Mouse (Mus musculus): ENCODE data around the gene Psmb1. TPM values are rescaled to one million over a fixed set of nuclear protein-coding genes. Genes with fewer than 3 reads are reported as not detected.
"Not testable (repeated sequence)": the region's sequence is repeated elsewhere in the genome, so short reads cannot be mapped to it uniquely, and the experiment has no call there.

The Psmb1 gene
- 100 to 1,000 TPM; 135 to 138 TPM for total RNA-seq (2021)

DNA sequence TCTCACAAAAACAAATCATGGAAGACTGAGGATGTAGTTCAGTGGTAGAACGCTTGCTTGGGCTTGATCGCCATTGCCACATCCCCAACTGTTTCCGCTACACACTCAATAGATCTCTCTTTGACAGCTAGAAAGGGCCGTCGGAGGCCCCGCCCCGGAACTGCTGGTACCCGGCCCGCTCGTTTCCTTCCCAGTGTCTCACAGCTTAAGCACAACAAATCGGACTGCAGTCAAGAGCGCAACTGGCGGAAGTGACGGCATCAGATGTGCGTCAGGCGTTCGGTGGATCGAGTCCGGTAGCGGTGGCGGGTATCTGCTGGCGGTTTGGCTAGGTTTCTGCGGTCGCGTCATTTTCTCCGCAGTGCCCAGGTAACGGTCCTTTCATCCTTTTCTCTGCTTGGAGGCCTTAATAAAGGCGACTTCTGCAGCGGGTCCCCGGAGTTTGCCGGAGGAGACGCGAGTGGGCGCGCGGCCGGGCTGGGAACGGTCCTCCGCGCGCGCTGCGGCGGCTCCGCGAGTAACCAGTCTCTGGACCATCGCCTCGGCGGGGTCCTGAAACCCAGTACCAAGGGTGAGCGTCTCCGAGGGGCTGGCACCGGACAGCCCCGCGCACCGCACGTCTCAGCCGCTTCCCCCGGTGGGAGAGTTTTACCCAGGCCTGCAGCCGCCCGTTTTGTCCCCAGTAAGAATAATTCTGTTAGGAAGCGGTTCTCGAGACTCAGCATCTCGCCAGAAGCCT, at the start of gene Psmb1, which contains the start of gene Tbp:
Gene Psmb1, minus strand, starts transcription at position 96 of the 739 bp plus-strand sequence.
Gene Tbp, plus strand, starts transcription at position 233 of the 739 bp plus-strand sequence.
- intact Hi-C loops (cut with DNase I), result loop anchor here (10.0 kb wide), 1 partner anchor 245 kb away; no protein-coding TSS in a partner anchor
- DNase-seq, result peak; percentile 97

DNA sequence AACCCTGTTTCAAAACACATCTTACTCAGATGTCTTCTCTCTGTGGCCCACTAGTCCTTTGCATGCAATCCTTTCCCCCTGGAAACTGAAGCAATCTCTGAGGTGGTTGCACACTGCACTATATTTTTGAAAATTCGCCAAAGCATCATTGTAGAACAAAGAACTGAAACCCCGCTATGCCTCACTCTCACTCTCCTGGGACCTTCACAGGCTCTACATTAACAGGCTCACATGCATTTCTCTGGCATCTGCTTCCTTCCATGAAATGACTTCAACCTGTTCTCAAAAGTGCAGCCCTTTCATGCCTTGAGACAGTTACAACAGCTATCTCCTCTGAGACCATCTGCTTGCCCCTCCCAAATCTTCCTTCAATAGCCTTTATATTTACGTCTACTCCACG, 46.9 kb upstream of the Psmb1 start:
- intact Hi-C loops (cut with DNase I), result no loop called here
- no peak for DNase-seq

DNA sequence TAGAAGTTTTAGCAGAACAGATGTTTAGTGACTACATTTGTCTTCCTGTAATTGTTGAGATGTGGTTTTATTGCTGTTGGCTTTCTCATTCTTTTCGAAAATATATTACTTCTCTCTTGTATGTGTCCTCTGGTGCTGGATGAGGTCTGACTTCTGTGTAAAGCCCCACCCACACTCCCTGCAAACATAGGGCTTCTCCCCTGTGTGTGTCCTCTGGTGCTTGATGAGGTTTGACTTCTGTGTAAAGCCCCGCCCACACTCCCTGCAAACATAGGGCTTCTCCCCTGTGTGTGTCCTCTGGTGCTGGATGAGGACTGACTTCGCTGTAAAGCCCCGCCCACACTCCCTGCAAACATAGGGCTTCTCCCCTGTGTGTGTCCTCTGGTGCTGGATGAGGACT, 44.3 kb upstream of the Psmb1 start:
- intact Hi-C loops (cut with DNase I); DNase-seq: not testable (repeated sequence)

DNA sequence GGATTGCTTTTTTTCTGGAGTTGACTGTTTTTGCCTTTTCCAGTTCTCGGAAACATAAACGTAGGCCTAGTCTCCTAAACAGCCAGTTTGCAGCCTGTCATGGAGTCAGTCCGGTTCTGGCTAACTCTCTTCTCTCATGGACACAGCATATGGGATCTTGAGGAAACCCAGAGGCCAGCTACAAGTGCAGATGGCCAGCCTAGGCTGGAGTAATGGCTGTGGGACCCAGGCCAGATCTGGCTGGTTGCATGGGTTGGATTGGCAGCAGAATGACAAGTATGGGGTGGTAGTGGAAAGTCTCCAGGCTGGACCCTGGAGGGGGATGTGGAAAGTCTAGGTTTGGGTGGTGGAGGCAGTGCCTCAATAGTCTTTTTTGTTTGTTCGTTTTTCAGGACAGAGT, 40.8 kb upstream of the Psmb1 start:
- DNase-seq, result peak; percentile 34
- intact Hi-C loops (cut with DNase I), result no loop called here

DNA sequence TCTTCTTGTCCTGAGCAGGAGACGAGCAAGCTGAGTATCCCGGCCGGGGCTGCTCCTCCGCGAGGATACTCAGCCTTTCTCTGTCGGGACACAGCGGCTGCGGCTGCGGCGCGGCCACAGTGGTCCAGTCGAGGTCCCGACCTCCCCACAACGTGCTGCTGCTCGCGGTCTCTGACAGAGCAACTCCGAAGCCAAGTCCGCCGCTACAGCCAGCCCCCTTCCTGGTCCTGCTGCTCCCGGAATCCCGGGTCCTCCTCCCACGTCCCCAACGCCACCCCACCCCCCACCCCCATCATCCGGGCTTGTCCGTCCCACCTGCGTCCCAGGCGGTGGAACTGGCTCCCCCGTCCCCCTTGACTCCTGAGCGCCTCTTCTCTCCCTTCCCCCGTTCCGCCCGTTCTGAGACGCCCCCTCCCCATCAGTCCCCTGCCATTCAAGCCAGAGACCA, 36.9 kb upstream of the Psmb1 start:
- intact Hi-C loops (cut with DNase I), result no loop called here
- peak; percentile 29 for DNase-seq

DNA sequence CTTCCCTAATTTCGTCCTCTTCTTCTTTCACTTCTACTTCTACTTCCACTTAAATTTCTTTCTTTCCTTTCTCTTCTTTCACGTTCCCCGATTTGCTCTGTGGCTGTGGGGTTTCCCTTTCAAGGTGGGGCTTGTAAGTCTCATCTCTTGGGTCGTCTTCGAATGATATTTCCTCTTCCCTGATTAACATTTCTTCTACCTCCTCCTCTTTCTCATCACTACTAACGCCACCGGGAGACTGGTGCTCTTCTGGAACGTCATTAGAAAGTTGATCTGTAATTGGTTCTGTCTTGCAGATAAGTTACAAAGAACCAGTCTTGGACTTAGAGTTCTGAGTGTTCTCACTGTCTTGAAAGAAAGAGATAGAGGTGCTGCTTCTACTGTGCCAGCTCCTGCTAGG, 36.4 kb upstream of the Psmb1 start:
- intact Hi-C loops (cut with DNase I), result no loop called here
- no peak for DNase-seq

DNA sequence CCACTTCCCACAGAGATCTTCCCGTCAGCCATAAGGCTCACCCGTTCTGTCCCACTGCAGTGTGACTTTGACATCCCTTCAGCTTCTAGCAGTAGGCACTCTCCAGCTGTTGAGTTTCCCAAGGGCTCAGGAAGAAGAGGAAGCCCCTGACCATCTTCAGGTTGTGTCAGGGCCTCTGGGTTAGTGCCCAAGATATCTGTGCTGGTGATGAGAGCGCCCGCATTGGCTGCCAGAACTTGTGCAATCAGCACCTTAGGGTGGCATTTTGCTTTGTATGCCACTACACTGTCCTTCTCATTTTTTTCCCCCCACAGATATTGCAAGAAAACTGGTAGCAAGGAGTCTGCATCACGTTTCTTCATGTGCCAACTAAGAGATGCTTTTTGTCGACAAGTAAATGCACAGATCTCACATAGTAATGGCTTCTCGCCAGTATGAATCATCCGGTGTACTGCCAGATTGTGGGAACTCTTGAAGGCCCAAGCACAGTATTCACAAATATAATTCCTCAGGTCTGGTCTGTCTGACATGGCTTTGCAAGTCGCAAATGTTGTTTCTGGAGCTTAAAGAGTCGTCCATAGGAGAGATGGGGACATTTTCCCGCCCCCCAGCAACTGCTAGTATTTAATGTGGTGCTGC, 35.7 kb upstream of the Psmb1 start:
- intact Hi-C loops (cut with DNase I), result no loop called here
- DNase-seq, result no peak

DNA sequence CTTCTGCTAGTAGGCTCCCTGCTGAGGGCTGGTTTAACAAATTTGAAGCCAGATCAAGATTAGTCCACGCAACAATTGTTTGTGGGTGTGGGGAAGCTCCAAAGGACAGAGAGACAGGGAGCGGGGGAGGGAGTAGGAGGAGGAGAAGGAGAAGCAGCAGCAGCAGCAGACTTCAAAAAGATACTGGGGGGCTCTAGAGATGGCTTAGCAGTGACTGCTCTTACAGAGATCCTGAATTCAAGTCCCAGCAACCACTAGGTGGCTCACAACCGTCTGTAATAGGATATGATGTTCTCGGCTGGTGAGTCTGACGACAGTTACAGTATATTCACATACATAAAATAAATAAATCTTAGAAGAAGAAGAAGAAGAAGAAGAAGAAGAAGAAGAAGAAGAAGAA, 30.6 kb upstream of the Psmb1 start:
- DNase-seq, result peak; percentile 31
- intact Hi-C loops (cut with DNase I), result no loop called here

DNA sequence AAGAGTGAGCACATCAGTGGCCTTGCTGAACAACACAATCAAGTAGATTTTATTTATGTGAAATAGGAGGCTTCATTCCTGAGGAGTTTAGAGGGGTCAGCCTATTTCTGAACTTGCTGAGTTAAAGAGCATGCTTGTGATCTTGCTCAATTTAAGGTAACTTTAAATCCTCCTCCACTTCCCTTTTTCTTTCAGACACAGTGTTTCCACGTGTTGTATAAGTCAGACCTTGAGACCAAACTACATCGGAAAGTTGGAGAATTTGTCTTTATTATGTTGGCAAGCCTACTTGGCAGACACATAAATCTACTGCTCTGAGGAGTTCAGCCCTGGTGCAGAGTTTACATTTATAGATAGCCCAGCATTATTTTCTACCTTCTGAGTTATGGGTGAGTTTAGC, 29.3 kb upstream of the Psmb1 start:
- intact Hi-C loops (cut with DNase I), result loop anchor here (5.0 to 10.0 kb wide), 2 partner anchors 203 to 226 kb away; no protein-coding TSS in a partner anchor
- DNase-seq, result no peak

DNA sequence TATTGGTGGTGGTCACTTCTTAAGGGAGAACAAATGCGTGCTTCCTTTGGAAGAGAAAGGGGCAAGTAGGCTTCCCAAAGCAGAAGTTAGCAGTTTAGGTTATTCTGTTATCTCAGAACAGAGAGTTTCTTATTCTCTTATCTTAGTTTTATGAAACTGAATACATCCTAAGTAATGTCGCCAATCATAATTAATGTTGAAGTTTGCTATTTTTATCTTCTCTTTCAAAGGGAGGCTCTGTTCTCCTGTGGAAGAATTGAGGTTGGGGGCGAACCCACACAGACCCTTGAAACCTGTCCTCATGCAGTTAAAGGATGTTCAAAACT, 28.2 kb upstream of the Psmb1 start:
- DNase-seq, result no peak

DNA sequence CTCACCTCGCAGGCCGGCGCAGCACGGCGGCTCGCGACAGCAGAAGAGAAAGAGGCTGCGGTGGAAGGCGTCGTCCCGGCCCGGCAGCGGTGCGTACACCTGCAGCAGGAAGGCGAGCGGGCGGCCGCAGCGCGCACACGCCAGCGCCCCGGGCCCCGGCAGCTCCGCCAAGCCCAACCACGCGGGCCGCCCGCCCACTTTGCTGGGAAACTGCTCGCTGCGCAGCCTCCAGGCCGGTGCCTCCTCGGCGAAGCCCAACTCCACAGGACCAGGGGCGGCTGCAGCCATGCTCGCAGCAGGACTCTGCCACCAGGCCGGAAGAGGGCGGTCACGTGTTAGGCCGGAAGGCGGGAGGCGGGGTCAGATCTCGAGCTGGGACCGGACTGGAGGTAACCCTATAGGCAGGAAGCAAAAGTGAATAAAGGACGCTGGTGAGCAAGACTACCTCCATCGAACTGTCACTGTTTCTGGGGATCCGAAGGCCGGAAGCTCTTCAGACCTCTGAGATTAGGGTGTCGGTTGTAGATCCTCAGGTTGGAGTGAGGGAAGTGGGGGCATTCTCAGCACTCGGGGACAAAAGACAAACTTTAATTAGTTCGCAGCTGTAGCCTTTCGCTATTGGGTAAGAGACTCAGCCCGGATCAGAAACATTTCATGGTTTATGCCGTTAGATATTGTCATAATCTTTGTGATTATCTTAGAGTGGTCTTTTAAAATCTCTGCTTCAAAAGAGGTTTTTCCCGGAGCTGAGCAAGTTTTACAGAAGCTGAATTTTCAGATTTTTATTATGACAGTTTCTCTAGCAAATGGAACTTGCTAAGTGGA, 27.6 kb upstream of the Psmb1 start, which contains the start of gene Pdcd2:
Gene Pdcd2, minus strand, starts transcription at position 316 of the 825 bp plus-strand sequence.
- DNase-seq, result peak; percentile 95
- intact Hi-C loops (cut with DNase I), result loop anchor here (5.0 to 10.0 kb wide), 2 partner anchors 205 to 228 kb away; no protein-coding TSS in a partner anchor

More for the DNA sequence above, 28.2 kb upstream of the Psmb1 start:
- intact Hi-C loops (cut with DNase I), result loop anchor here (5.0 to 10.0 kb wide), 2 partner anchors 205 to 227 kb away; no protein-coding TSS in a partner anchor

DNA sequence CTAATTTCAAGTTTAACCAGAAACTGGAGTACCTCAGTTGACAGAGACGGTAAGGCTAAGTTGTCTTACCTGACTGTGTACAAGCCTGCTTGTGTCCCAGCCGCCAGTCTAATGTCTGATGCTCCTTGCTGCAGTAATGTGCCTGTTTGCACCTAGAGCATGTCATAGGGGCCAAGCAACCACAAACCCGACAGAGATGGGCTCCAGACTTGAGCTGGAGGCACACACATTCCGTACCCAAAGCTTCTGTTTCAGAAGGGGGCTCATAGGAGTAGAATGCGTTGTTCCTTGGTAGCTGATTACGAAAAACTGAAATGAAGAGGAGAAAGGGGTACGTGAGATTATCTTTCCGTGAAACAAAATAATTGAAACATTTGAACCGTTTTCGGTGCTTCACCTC, 26.8 kb upstream of the Psmb1 start:
- no peak for DNase-seq
- intact Hi-C loops (cut with DNase I), result loop anchor here (5.0 to 10.0 kb wide), 2 partner anchors 206 to 228 kb away; no protein-coding TSS in a partner anchor

DNA sequence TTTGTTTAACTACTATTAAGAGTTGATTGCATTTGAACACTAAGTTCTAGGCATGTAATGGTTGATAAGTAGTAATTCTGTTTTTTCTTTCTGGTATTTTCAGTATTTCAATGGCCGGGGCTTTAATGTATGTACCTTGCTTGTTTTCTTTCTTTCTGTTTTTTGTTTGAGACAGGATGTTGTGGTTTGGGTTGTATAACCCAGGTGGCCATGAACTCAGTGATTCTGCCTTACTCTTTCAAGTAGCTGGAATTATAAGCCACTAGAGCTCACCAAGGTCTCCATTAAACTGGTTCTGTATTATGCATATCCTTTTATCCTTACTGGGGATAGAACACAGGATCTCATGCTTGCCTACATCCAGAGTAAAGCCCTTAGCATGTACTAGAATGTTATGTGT, 19.2 kb upstream of the Psmb1 start:
- intact Hi-C loops (cut with DNase I), result no loop called here
- DNase-seq, result no peak

DNA sequence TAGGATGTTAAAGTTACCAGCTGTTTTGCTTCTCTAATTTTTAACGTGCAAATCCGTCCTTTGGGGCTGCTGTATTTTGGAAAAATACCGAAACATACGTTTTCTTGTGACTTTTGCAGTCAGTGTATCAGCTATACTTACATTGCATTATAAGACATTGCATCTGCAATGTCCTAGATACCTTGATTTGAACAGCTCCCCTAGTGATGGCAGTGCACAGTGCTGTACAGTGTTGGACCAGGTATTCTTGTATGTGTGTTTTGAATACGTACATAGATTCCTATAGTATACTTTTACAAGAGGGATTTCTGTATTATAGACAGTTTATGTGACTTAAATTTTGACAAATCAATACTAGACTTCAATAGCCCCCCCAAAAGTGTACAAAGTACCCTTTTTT, 18.6 kb upstream of the Psmb1 start:
- DNase-seq, result no peak
- intact Hi-C loops (cut with DNase I), result no loop called here

DNA sequence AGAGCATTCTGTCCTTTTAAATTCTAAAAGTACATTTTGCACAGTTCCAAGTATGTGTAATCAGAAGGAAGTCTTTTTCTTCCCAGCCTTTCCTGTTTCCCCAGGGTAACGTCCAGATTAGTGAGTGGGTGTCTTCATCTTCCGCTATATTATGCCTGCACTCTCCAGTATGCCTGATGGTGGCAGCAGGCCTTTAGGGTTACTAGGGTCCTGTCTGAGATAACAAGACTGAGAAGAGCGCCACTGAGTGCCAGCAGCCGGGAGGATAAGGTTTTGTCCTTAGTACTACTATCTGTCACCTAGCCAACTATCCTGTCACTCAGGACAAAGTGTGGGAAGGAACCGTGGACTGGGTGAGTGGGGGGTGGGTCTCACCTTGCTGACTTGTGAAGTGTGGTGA, 18.2 kb upstream of the Psmb1 start:
- DNase-seq, result no peak
- intact Hi-C loops (cut with DNase I), result no loop called here

DNA sequence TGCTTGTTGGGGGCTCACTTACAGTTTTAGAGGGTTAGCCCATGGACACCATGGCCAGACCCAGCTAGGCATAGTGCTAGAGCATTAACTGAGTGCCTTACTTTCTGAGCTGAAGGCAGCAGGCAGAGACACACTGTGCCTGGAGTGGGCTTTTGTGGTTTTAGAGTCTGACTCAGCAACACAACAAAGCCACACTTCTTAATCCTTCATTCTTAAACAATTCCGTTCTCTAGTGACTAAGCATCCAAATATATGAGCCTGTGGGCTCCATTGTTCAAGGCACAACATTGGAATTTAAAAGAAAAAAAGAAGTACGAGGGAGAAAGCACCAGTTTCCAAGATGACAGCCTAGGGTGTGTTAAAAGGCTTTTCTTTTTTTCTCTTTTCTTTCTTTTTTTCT, 11.1 kb upstream of the Psmb1 start:
- no peak for DNase-seq

DNA sequence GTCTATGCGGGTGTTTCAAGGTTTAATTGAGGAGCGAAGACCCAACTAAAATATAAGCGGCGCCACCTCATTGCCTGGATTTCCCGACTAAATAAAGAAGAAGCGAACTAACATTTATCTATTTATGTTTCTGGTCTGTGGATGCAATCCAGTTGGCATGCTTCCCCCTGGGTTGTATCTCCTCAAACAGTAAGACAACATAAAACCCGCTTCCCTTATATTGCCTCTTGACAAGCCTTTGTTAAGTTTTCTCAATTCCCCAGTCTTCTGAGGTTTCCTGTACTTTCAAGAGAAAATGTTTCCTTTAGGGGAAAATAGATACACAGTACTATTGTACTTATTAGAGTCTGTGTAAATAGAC, 818 bp downstream of the Psmb1 start:
- no peak for DNase-seq
- intact Hi-C loops (cut with DNase I), result no loop called here

More for the DNA sequence above, 11.1 kb upstream of the Psmb1 start:
- intact Hi-C loops (cut with DNase I), result no loop called here

DNA sequence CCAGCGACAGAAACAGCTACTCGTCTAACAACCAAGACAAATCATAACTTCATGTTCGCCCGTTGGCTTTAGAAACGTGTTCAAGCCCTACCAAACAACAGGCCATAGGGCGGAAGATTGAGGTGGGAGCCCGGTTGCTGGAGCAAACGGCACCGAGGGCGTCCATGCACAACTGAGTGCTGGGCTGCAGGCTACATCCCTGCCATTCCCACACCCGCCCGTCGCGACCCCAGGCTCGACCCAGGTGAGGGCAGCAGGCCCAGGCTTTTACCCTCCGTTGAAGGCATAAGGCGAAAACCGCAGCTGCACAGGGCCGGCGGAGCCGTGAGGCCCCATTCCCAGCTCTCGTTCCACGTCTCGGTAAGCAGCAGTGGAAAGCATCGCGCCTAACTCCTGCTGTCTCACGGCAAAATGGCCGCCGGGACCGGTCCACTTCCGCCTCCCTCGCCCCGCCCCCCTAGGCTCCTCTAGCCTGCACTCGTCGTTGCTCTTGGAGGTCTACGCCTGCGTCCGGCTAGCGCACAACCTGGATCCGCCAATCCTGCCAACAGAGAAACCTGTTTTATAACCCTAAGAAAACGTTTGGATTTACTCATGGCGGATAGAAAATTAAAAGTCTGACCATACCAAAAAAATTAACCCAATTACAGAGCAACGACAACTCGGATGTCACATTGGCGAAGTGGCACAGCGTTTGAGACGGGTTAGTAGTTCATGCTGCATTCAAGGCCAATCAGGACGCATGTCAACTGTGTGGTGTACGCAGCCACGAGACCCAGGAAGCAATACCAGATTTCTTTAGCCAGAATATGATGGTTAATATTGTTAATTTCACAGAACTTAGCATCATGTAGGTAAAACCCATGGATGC, 1.4 kb downstream of the Psmb1 start:
- intact Hi-C loops (cut with DNase I), result no loop called here

DNA sequence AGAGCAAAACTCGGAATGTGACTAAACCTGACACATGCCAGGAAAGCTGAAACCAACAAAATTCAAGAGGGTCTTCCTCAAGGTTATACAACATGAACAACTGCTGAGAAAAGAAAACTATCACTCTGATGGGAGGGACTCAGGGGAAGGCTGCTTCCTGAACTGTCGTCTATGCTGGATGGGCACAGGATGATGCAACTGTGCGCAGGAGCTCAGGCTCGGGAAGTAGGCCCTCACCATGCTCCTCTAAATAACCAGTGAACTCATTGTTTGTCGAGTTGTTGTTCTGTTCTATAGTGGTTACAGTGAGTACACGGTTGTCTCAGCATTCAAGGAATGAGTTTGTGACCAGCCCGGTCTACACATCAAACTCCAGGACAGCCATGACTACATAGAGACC, 9.0 kb downstream of the Psmb1 start:
- intact Hi-C loops (cut with DNase I), result no loop called here
- no peak for DNase-seq

More for the DNA sequence above, 1.4 kb downstream of the Psmb1 start:
- DNase-seq, result peak; percentile 96

DNA sequence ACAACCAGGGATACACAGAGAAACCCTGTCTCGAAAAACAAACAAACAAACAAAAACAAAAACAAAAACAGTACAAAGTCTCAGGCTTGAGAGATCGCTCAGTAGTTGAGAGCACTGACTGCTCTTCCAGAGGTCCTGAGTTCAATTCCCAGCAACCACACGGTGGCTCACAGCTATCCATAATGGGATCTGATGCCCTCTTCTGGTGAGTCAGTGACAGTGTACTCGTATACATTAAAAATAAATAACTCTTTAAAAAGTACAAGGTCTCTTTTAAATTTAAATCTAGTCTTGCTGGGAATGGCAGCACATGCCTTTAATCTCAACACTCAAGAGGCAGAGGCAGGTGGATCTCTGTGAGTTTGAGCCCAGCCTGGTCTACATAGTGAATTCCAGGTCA, 26.9 kb downstream of the Psmb1 start:
- DNase-seq, result no peak
- intact Hi-C loops (cut with DNase I), result no loop called here
